11 mouse cellular contexts compared by ENCODE assay signal in genomic region chr9:76567281-76567655, GRCm38 (mm10). TPM values are rescaled to one million over a fixed set of nuclear protein-coding genes. Genes with fewer than 3 reads are reported as not detected.
DNase-seq lines count a peak whose midpoint lies in the region; ATAC-seq and TF ChIP-seq lines count a peak whose summit lies in the region.
"Had no signal": no experiment of that assay in that cellular context is flagged by ENCODE, and none has a peak within 500 bp of the region (broad histone marks: within the 10 kb centered on the region; RNA-seq: fewer than 3 reads in every experiment).

No protein-coding gene starts in this region.

- no peaks in the 10 kb centered on the region for H3K4me1 ChIP-seq in cerebellum, adult 2 months (ENCODE audit: control insufficient read depth, insufficient read depth, low read length)
- peaks cover 7% of the 10 kb centered on the region; the same call in 1 of the 2 replicates for H3K4me1 ChIP-seq in megakaryocyte, embryonic 14.5 days
- H3K4me1 ChIP-seq in limb, embryonic 14.5 days (ENCODE audit: control insufficient read depth, insufficient read depth, low read length), result no peaks in the 10 kb centered on the region
- H3K4me1 ChIP-seq in stomach, embryonic 14.5 days (ENCODE audit: control insufficient read depth, insufficient read depth, low read length), result 0 out of 2 replicates have a peak, but pooled peaks cover 6% of the 10 kb centered on the region

- H3K27me3 ChIP-seq in cerebellum, adult 2 months (ENCODE audit: control insufficient read depth, insufficient read depth, low read length), result no peaks in the 10 kb centered on the region; the same call in 1 of the 2 replicates
- H3K27me3 ChIP-seq in megakaryocyte, embryonic 14.5 days (replicated peaks), result peaks cover 25% of the 10 kb centered on the region
- 0 out of 2 replicates have a peak, but pooled peaks cover 3% of the 10 kb centered on the region for H3K27me3 ChIP-seq in limb, embryonic 14.5 days (ENCODE audit: control insufficient read depth, insufficient read depth, low read length)
- H3K27me3 ChIP-seq in stomach, embryonic 14.5 days (ENCODE audit: control insufficient read depth, insufficient read depth, low read length), result no peaks in the 10 kb centered on the region

- no peak for DNase-seq in cerebellum, adult 2 months
- DNase-seq in cerebellum, postnatal 25 days, result no peak
- no peak for DNase-seq in limb, embryonic 14.5 days (ENCODE audit: low spot score)
- no peak for DNase-seq in cerebellum, adult 8-10 months
- DNase-seq in thymus, adult 18-20 months, result no peak
- DNase-seq: adrenal gland, adult 8-10 months had no signal

- TF ChIP-seq POLR2A in cerebellum, adult 2 months (IDR thresholded peaks at IDR 0.05; ENCODE audit: borderline replicate concordance, insufficient read depth, low read length), result no peak
- TF ChIP-seq POLR2A in limb, embryonic 14.5 days (IDR thresholded peaks at IDR 0.05; ENCODE audit: borderline replicate concordance, extremely low read depth, insufficient read depth, insufficient read length), result no peak

- TF ChIP-seq CTCF in cerebellum, adult 2 months (IDR thresholded peaks at IDR 0.05; ENCODE audit: borderline replicate concordance, insufficient read depth, low read depth, low read length), result no peak

- peak overlapping the region; percentile 51 for H3K9ac ChIP-seq in limb, embryonic 14.5 days (ENCODE audit: low read depth, low read length, severe bottlenecking)
- H3K9ac ChIP-seq in stomach, embryonic 14.5 days (replicated peaks; ENCODE audit: low read depth, low read length), result peak overlapping the region; percentile 11

- peak overlapping the region; percentile 92 for H3K4me2 ChIP-seq in limb, embryonic 14.5 days (replicated peaks; ENCODE audit: low read depth, low read length, severe bottlenecking)
- peak overlapping the region; percentile 87 for H3K4me2 ChIP-seq in stomach, embryonic 14.5 days (replicated peaks; ENCODE audit: low read depth, low read length)

- peaks cover 9% of the 10 kb centered on the region; the same call in 1 of the 2 replicates for H3K9me3 ChIP-seq in megakaryocyte, embryonic 14.5 days
- H3K9me3 ChIP-seq in limb, embryonic 14.5 days (ENCODE audit: control insufficient read depth, low read length), result no peaks in the 10 kb centered on the region; the same call in 1 of the 2 replicates
- no peaks in the 10 kb centered on the region for H3K9me3 ChIP-seq in stomach, embryonic 14.5 days (ENCODE audit: control insufficient read depth, low read depth, low read length)

- ATAC-seq in megakaryocyte, adult 5-6 weeks (ENCODE audit: poor library complexity, severe bottlenecking), result no peak
- ATAC-seq in limb, embryonic 14.5 days (ENCODE audit: low FRiP score, low read depth), result no peak
- no peak for ATAC-seq in stomach, embryonic 14.5 days (ENCODE audit: insufficient number of reproducible peaks, insufficient read depth, low FRiP score, low read depth)

- H3K36me3 ChIP-seq in megakaryocyte, embryonic 14.5 days (replicated peaks; ENCODE audit: low read length), result no peaks in the 10 kb centered on the region
- H3K36me3 ChIP-seq in limb, embryonic 14.5 days (ENCODE audit: control insufficient read depth, insufficient read depth, low read length), result no peaks in the 10 kb centered on the region
- no peaks in the 10 kb centered on the region for H3K36me3 ChIP-seq in stomach, embryonic 14.5 days (ENCODE audit: control insufficient read depth, insufficient read depth, low read length)

- no peak overlapping the region for H3K27ac ChIP-seq in cerebellum, adult 2 months (ENCODE audit: insufficient read depth, low read length)
- no peak overlapping the region for H3K27ac ChIP-seq in limb, embryonic 14.5 days (replicated peaks; ENCODE audit: low read depth, low read length)
- H3K27ac ChIP-seq in stomach, embryonic 14.5 days (ENCODE audit: low read length), result peak overlapping the region; percentile 88; the same call in 1 of the 2 replicates

- peak overlapping the region; percentile 14 for H3K4me3 ChIP-seq in cerebellum, adult 2 months (replicated peaks; ENCODE audit: insufficient read depth, low read depth, low read length)
- peak overlapping the region; percentile 86 for H3K4me3 ChIP-seq in megakaryocyte, embryonic 14.5 days (replicated peaks)
- peak overlapping the region; percentile 50 for H3K4me3 ChIP-seq in limb, embryonic 14.5 days (replicated peaks; ENCODE audit: low read length)
- peak overlapping the region; percentile 49 for H3K4me3 ChIP-seq in stomach, embryonic 14.5 days (ENCODE audit: low read depth, low read length)

- WGBS in cerebellum, adult 2 months, result 3% methylated on average over 13 of the region's 13 CpGs
- 3% methylated on average over 11 of the region's 13 CpGs for WGBS in limb, embryonic 14.5 days
- 4% methylated on average over 13 of the region's 13 CpGs for WGBS in stomach, embryonic 14.5 days

RNA-seq across cellular contexts. Expression of gene Fam83b, which starts 0.4 kb away (rescaled TPM):
- polyA plus RNA-seq in cerebellum, adult 2 months (2012; rRNA removed), result 0.03 and 0.06 TPM in 2 replicates
- not detected in 2 replicates for polyA plus RNA-seq in megakaryocyte, embryonic 14.5 days (2012; ENCODE audit: insufficient read depth, low replicate concordance)
- not detected in 2 replicates for total RNA-seq in megakaryocyte, adult 5-6 weeks (2015)
- total RNA-seq in megakaryocyte, adult 5-6 weeks (2017), result not detected in 2 replicates
- 1.3 and 2.0 TPM in 2 replicates for polyA plus RNA-seq in limb, embryonic 14.5 days (2012; rRNA removed)
- 7.7 and 8.6 TPM in 2 replicates for polyA plus RNA-seq in limb, embryonic 14.5 days (2014; fragmentation: Nextera tagmentation; extraction: Ambion mirVana)
- 10.4 and 11.2 TPM in 2 replicates for polyA plus RNA-seq in stomach, embryonic 14.5 days (2014; fragmentation: Nextera tagmentation; extraction: Ambion mirVana)
- total RNA-seq: hematopoietic stem cell, adult 5-6 weeks; neutrophil, adult 5-6 weeks had no signal

Comparison
In these comparisons a context has a peak if more than half of its experiments do, and no peak if none do; other contexts are left out.
1. H3K4me3 ChIP-seq: peak in every context shown above with its lines; median percentile 86 in megakaryocyte, embryonic 14.5 days; 50 in limb, embryonic 14.5 days; 49 in stomach, embryonic 14.5 days; 14 in cerebellum, adult 2 months.